Mouse (Mus musculus) liver, adult 2 months (tissue): ENCODE measurements around the gene Wdr82.

ENCODE experiments used
- CTCF ChIP-seq: fragments of 200-500 bp; IDR thresholded peaks from 2 replicates; pipeline ENCODE4 v1.5.1; 2011; ENCODE audit warnings: low read depth, low read length, control low read depth
- POLR2A ChIP-seq: fragments of 200-500 bp; IDR thresholded peaks from 2 replicates; pipeline ENCODE4 v1.6.1; 2011; ENCODE audit warnings: low read length, control low read depth; ENCODE audit not compliant: insufficient read depth; ENCODE audit errors: extremely low read depth

DNA sequence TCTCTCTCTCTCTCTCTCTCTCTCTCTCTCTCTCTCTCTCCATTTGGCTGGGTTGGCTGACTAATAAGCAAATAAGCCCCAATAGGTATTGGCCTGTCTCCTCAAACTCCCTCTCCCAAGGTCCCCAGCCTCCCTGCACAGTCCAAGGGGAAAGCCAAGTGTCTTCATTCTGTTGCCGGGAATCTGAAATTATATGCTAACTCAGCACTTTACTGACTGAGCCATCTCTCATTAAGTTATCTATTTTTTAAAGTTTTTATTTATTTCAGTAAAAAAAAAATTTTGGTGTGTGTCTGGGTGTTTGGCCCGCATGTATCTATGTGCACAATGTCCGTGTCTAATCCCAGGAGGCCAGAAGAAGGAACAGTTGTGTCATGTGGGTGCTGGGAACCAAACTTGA, 31.2 kb downstream of the Wdr82 start:
- TF ChIP-seq CTCF (no peak), POLR2A (no peak)
